Mouse (Mus musculus) adrenal gland, postnatal 10 days (tissue): ENCODE measurements at regions not wholly inside any gene's neighbourhood (a gene's known extent, or its start where the extent isn't known, plus 50 kb on each side); places are given as distances from the start of the nearest gene placed in this dataset.

Source experiments
- DNase-seq: peaks from one replicate; pipeline ENCODE4 v3.0.0; 2021; ENCODE audit warnings: mixed read lengths

DNA sequence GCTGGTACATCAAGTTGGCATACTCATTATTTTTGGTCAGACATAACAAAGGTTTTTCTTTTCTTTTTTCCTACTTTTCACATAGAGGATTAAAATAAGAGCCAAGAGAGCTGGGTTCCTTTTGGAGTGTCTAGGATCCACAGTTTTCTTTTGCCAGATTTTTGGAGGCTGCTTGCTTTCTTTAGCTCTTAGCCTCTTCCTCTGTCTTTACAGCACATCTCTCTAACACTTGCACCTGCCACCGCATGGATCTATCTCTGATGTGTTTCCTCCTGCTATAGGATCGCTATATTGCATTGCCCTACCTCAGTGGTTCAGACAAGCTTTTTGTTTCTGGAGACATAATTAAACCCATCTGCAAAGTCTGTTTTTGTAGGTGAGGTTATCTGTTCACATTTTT lies 339.9 kb downstream of the Rpl10l start:
- DNase-seq = no peak

DNA sequence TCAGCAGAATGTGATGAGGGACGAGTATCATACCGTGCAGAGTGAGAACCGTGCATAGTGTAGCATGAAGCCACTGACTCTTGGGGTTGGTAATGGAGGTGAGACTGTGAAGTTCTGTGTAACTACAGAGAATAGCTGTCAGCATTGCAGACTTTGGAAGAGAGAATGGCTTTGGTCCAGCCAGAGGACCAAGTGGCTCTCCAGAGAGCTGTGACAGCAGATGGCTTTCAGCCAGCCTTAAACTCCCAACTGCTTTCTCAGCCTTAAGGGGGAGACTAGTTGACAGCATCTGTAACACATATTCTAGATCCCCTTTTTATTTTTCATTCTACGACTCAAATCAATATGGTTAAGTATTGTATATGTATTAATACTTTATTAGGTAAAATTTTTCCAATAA lies 342.0 kb downstream of the Rpl10l start:
- peak; percentile 23 for DNase-seq

GRCm38 (mm10) chr12:65931848-65932247 lies 352.4 kb downstream of the Rpl10l start:
- no peak for DNase-seq

DNA sequence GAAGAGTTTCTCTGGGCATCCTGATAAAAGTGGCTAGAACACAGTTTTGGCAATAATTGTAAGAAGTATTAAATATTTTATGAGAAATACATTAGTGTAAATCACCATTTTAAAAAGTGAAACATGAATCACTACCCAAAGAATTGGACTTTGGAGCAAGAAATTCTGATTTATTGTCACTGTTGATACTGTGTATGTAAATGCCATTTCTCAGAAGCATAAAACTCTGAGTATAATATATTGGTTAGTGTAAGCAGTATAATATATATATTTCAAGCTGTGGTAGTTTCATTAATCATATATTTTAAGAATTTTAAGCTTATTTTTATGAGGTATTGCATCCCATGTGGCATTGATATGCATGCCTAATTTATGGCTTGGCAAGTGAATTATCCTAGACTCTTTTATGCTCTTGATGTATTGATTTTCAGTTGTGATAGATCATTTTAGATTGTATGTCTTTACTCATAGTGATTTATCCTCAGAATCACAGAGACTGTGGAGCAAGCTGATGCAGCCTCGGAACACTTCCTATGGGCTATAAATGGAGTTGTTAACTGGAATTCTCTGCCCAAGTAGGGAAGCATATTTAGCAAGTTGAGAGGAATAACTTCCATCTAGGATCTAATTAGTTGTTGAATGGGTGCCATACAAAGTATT lies 354.4 kb downstream of the Rpl10l start:
- DNase-seq = no peak
